Mouse (Mus musculus): ENCODE measurements around the gene Ttll2.
"Not testable (repeated sequence)": the region's sequence is repeated elsewhere in the genome, so short reads cannot be mapped to it uniquely, and the experiment has no call there.

Ttll2 gene

DNA sequence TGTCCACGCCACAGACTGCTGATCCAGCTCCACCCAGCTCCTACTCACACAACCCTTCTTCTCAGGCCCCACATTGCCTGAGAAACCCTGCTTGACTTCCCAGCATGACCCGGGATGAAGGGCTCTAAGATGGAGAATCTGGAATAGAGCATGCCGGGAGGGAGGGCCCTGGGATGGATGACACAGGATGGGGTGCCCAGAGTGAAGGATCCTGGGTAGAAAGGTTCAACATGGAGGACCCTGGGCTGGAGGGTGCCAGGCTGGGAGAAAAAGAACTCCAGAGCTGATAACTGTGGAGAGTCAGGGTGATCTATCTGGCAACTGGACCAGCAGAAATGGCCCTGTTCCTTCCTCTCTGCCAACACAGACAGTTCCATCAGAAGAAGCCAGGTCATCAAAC is 13.1 kb upstream of the Ttll2 start:
- not testable (repeated sequence) for DNase-seq (ENCODE audit: low read depth, low spot score)

DNA sequence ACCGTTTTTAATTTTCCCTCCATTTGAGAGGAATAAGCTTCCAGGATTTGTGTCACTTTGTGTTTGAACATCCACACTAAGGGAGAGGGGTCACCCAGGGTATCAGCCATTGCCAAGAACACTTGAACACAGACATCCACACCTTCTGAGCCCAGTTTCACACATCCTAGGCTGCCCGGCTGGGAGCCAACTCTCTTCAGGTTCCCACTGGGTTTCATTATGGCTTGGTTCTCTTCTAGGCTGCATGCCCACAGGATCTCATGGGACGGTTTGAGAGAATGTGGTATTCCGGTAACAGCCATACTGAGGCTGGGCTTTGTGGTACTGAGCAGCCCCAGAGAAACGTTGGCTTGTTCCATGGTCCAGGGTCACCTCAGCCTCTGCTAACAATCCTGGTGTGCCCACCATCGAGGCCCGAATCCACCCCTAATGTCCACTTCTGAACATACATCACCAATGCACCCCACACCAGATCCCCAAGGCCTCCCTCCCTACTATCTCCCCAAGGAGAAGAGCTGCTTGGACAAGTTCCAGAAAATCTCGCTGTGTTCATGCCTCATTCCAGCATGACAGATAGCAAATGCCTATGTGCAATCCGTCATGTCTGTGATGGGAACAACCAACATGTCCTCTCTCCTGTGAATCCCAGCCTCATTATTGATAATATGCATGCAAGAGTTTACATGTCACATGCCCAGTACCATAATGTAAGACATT is 8.4 kb upstream of the Ttll2 start:
- not testable (repeated sequence) for DNase-seq (ENCODE audit: low read depth, low spot score)

DNA sequence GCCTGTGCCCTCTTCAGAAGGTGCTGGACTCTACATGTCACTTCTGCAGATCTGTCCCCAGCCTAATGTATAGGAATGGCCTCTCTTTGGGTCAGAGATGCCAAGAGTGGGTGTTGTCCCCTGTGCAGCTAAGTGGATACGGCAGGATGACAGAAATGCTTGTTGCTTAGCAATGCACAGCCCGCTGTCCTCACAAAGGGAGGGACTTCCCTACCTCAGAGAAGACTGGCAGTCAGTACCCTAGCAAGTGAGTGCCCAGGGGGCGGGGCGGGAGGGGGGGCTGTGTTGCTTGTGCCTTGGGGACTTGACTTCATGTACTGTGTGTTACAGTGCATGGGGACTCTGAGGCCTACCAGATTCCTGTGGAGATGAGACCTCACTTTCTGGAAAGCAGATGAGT is 7.3 kb upstream of the Ttll2 start:
- not testable (repeated sequence) for DNase-seq (ENCODE audit: low read depth, low spot score)

DNA sequence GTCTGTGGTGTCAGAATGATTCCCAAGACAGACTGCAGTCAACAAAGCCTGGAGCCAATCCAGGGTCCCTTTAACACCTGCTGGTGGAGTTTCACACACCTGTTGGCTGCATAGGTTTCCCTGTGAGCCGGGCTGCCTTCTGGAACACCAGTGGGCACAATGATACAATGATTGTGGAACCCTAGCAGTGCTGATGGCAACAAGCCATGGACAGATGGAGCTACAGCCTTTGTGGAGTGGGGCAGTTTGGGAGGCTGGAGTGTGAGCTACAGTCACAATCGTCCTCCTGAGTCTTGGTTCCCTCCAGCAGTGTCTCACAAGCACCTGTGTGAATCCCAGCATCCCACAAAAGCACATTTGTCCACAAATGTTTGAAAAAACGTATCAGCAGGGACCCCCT is 3.7 kb downstream of the Ttll2 start:
- not testable (repeated sequence) for DNase-seq (ENCODE audit: low read depth, low spot score)

DNA sequence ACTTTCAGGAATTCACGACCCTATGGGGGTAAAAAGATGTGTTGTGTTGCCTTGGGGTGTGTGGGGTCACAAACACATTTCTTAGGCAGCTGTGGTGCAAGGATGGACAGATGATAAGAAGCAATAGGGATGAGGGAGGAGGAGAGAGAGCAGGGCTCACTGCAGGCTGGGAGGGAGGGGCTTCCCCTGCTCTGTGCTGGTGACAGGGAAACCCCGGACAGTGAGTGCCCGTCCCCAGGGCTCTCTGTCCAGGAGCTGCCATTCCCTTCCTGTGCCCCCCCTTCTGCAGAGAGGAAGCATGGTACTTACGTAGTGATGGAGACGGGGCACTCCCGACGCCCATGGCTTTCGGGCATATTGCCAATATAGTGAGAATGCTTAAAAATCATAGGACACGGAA is 15.1 kb downstream of the Ttll2 start:
- not testable (repeated sequence) for DNase-seq (ENCODE audit: low read depth, low spot score)

DNA sequence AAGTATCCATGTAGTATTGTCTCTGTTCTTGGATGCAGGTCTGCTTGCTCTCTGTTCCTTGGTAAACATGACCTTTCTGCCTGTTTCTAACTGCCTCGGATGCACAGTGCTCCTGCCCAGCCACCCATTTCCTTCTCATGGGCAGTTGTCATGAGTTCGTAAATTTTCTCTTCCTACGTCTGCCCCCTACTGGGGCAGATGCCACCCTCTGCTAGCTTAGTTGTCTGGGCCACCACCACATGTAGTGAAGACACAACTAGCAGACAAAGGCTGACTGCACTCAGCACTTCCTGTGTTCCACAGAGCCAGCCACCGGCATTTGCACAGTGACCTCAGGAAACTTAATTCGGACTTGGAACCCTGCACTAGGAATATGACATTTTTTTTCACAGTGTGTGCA is 19.8 kb downstream of the Ttll2 start:
- DNase-seq (ENCODE audit: low read depth, low spot score) = not testable (repeated sequence)

DNA sequence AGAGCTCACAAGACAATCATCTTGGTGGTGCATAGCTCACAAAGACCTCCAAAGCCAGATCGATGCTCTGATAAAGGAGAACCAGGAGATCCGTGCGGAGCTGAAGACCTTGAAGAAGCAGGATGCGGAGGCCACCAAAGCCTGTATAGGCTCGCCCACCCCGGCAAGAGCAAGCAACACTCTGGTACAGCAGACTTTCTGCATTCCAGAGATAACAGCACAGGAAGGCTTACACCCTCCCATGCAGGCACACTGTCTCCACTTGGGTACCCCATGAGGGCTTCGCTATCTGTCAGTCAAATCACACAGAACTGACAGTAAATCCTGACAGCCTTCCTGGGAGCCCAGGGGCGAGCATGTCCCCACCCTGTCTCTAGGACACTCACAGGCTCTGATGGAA is 26.1 kb downstream of the Ttll2 start:
- not testable (repeated sequence) for DNase-seq (ENCODE audit: low read depth, low spot score)

DNA sequence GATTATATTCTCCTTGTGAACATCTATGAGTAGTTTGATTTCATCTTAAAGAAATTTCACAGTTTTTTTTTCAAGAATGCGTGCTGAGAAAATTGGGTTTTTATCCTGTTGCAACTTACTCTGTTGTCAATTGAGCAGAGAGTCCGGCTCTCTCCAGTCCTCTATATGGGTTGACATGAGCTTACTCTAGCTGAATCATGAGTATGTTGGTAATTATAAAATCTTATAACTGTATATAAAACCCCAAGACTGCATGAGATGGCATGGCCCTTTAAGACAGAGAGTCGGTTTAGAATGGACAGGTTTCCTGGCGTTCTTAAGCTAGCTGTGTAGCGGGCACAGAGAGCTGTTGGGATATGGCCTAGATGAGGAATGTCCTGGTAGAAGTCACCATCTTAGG is 28.1 kb downstream of the Ttll2 start, which contains the start of gene Tcp10a:
TSS of gene Tcp10a (plus strand) at position 301 of the 400 bp plus-strand sequence.
- not testable (repeated sequence) for DNase-seq (ENCODE audit: low read depth, low spot score)

DNA sequence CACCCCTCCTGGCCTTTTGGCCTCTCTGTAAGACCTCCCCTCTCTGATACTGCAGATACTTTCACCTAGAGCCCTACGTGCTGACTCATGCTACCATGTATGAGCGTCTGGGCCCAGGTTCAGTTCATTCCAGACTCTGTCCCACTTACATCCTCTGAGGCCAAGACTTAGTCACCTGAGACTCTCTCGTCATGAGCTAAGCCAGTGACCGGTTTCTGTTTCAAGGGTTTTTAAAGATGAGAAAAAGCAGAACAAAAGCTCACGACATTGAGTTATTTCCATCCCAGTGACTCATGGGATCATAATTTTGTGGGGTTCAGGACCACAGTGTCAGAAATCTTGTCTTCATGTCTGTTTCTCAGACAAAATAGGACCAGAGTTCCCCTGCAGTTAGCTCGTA is 32.7 kb downstream of the Ttll2 start:
- not testable (repeated sequence) for DNase-seq (ENCODE audit: low read depth, low spot score)

DNA sequence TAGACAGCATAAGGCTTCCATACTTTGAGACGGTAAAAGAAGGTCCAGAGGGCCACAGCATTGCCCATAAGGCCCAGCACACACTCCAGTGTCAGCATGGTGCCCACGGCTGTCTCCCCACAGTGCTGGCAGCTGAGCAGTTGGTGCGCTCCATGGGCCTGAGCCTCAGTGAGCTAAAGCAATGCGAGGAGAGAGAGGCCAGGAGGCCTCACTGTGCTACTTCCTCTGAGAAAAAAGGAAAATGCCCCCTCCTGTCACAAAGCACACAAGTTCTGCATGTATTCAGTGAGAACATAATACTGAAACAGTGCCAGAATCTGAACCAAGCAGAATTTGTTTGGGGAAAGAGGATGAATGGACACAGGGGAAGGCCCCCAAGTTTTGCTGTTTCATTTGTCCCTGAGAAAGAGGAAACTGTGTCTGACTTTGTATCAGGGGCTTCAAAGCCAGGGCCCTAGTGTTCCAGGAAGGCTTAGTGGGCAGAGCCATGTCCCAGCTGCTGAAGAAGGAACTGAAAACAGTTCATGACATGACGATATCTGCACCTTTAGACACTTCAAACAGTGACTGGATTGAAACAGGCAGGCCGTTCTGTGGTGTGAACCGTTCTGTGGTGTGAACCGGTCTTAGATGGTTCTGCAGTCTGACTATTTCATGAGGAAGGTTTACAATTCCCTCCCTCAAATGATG is 36.7 kb downstream of the Ttll2 start:
- not testable (repeated sequence) for DNase-seq (ENCODE audit: low read depth, low spot score)

DNA sequence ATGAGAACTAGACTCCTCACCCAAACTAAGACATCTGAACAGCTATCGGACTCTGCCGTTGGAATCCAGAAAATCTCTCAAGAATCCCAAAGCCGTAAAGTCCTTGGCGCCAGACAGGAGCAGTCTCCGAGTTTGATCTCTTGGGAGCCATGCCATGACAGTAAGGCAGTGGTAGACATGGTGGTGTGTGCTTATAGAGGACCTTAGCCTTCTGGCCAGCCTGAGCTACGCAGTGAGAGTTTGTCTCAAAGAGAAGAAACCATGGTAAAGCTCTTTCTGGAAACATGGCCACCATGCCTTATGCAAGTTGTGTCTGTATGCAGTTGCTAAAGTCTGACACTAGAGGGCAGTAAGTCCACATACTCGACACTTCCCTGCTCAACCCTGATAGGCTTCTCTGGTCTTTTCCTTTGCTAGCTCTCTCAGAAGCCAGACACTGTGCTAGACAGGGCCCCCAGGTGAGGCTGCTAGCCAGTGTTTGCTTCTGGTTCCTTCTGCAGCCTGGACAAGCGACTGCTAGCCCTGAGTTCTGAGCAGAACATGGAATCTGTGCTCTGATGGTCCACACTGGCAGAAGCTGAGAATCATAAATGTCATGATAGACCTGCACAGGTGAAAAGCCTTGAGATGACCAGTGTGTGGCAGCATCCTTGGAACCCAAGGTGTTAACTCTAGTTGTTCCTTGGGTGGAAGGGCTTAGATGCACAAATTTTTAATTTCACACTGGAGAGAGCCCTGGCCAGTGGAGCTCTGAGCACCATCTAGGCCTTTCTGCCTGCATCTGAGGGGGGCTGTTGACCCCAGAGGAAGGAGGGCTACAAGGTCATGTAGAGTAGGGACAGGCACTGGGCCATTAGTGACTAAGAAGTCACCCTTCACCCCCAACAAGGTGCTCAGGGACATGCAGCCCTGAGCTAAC is 46.0 kb downstream of the Ttll2 start:
- DNase-seq (ENCODE audit: low read depth, low spot score) = not testable (repeated sequence)

Data from brain, embryonic 18.5 days (tissue).